Mouse (Mus musculus) intestine, embryonic 14.5 days (tissue): Measurements from ENCODE around the gene Olfr642. TPM values are rescaled to one million over a fixed set of nuclear protein-coding genes. Genes with fewer than 3 reads are reported as not detected.

Experiments
- ATAC-seq: fragments of 200-750 bp; cut with Nextera tagmentation; replicated peaks from 2 replicates; pipeline ENCODE4 v1.8.0; 2017; ENCODE audit warnings: low read depth, moderate number of reproducible peaks, moderate TSS enrichment, moderate library complexity; ENCODE audit not compliant: low FRiP score, low TSS enrichment
- DNase-seq: peaks from one replicate; pipeline ENCODE4 v3.0.0-alpha.2; 2018; ENCODE audit warnings: low spot score
- H3K27ac ChIP-seq: fragments of 300-500 bp; sonication (generic); 2 replicates; pipeline ENCODE4 v1.5.1; 2014; ENCODE audit warnings: low read depth, mild to moderate bottlenecking, control low read depth
- H3K27me3 ChIP-seq: fragments of 300-500 bp; sonication (generic); replicated peaks from 2 replicates; pipeline ENCODE4 v1.6.1; 2014; ENCODE audit warnings: low read length, control low read depth; ENCODE audit not compliant: control insufficient read depth, insufficient read depth
- H3K36me3 ChIP-seq: fragments of 300-500 bp; sonication (generic); 2 replicates; pipeline ENCODE4 v1.6.1; 2014; ENCODE audit warnings: low read length, control low read depth; ENCODE audit not compliant: control insufficient read depth, insufficient read depth
- H3K4me1 ChIP-seq: fragments of 300-500 bp; sonication (generic); replicated peaks from 2 replicates; pipeline ENCODE4 v1.6.1; 2014; ENCODE audit warnings: low read length, control low read depth, mixed read lengths; ENCODE audit not compliant: control insufficient read depth, insufficient read depth
- H3K4me2 ChIP-seq: fragments of 300-500 bp; sonication (generic); 2 replicates; pipeline ENCODE4 v1.6.1; 2014; ENCODE audit warnings: low read length
- H3K4me3 ChIP-seq: fragments of 300-500 bp; sonication (generic); 2 replicates; pipeline ENCODE4 v1.5.1; 2014; ENCODE audit warnings: low read depth, low read length, control low read depth, mixed read lengths
- H3K9ac ChIP-seq: fragments of 300-500 bp; sonication (generic); 2 replicates; pipeline ENCODE4 v1.6.1; 2014; ENCODE audit warnings: mild to moderate bottlenecking, low read length
- H3K9me3 ChIP-seq: fragments of 300-500 bp; sonication (generic); 2 replicates; pipeline ENCODE4 v1.6.1; 2016; ENCODE audit warnings: low read length, control low read depth; ENCODE audit not compliant: control insufficient read depth
- WGBS: fragments of 180-500 bp; shearing (Covaris S2); extraction: QIAGEN DNeasy Blood & Tissue Kit; methylation state at CpG from one replicate; pipeline ENCODE4 v1.1.7; 2014; 5-methylcytosine and 5-hydroxymethylcytosine counted together
- polyA plus RNA-seq: library from polyadenylated mRNA; unstranded; fragments of >200 nt; fragmentation: Nextera tagmentation; extraction: Ambion mirVana; gene quantifications from 2 replicates; pipeline ENCODE4 v1.2.1, GENCODE M21; 2014

Gene Olfr642
- not detected in 2 replicates for polyA plus RNA-seq

DNA sequence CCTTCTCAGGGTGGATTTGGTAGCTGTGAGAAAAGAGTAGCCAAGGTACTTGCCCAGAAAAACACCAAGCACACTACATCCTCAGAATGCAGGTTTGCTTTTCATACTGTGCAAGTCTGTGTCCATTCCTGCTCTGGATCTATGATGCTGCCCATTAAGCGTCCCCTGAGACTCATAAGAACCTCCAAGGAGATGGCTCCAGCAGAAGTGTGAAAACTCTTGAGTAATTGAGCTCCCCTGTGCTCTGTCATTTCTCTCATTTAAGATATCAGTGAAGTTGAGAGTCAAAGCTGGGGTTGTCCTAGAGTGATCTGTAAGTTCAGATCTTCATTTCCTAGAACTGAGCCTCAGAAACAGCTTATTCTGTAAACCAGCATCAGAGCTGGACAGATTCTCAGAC lies at the start of gene Olfr642:
Olfr642 (minus strand) TSS at position 101 of the 400 bp plus-strand sequence.
- H3K4me3 ChIP-seq, result no peak within 1 kb of the TSS
- DNase-seq, result no peak
- no peaks in the 10 kb centered on the region for H3K36me3 ChIP-seq
- no peaks in the 10 kb centered on the region for H3K4me1 ChIP-seq
- no peaks in the 10 kb centered on the region for H3K27me3 ChIP-seq
- no peak within 1 kb of the TSS for H3K9ac ChIP-seq
- no peak for ATAC-seq
- 88% methylated on average over 1 of the region's 1 CpGs for WGBS
- no peaks in the 10 kb centered on the region for H3K9me3 ChIP-seq
- no peak within 1 kb of the TSS for H3K4me2 ChIP-seq
- H3K27ac ChIP-seq, result no peak within 1 kb of the TSS

DNA sequence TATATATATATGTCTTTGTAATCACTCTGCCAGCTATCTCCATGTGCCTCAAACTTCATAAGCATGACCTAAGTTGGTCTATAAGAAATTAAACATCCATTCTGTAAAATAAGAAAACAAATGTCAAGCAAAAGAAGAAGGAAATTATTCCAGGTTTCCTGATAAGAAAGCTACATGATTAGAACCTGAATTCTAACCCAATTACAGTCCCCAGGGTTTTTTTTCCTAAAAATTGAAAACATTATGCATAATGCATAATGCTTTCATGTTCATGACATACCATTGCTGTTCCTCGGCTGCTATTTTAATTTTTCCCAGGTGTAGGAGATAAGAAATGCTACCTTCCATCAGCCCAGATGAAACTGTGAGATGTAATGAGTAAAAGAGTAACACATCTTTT lies 32.9 kb upstream of the Olfr642 start, which contains the start of gene Olfr645:
Olfr645 (minus strand) TSS at position 101 of the 400 bp plus-strand sequence.
- Histone ChIP-seq H3K4me2 (no peak within 1 kb of the TSS), H3K4me1 (no peaks in the 10 kb centered on the region), H3K36me3 (no peaks in the 10 kb centered on the region), H3K9me3 (no peaks in the 10 kb centered on the region), H3K27me3 (no peaks in the 10 kb centered on the region), H3K4me3 (no peak within 1 kb of the TSS), H3K27ac (no peak within 1 kb of the TSS), H3K9ac (no peak within 1 kb of the TSS)
- ATAC-seq (no peak), DNase-seq (no peak)
- WGBS, result 80% methylated on average over 1 of the region's 1 CpGs

DNA sequence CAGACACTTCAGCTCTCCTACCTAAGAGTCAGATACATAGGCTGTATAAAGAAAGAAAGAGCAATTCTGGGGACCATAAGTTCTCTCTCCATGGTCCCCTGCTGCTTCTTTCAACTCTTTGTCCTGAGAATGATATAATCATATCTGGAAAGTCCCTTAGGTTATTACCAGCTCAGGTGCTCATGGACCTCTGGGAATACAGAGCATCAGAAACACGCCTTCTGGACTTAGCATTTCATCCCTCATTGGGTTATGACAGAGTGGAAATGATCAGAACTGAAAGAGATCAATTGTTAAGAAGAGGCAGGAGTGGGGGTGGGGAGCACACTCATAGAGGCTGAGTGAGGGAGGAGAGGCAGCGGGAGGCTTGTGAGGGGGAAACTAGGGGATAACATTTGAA lies 19.3 kb upstream of the Olfr642 start, which contains the start of gene Olfr644:
Olfr644 (minus strand) TSS at position 101 of the 400 bp plus-strand sequence.
- no peak within 1 kb of the TSS for H3K27ac ChIP-seq
- H3K4me2 ChIP-seq, result no peak within 1 kb of the TSS
- no peak within 1 kb of the TSS for H3K4me3 ChIP-seq
- WGBS, result 66% methylated on average over 2 of the region's 2 CpGs
- no peaks in the 10 kb centered on the region for H3K27me3 ChIP-seq
- no peaks in the 10 kb centered on the region for H3K36me3 ChIP-seq
- DNase-seq (no peak), ATAC-seq (no peak)
- H3K9ac ChIP-seq, result no peak within 1 kb of the TSS
- H3K4me1 ChIP-seq, result no peaks in the 10 kb centered on the region
- no peaks in the 10 kb centered on the region for H3K9me3 ChIP-seq

DNA sequence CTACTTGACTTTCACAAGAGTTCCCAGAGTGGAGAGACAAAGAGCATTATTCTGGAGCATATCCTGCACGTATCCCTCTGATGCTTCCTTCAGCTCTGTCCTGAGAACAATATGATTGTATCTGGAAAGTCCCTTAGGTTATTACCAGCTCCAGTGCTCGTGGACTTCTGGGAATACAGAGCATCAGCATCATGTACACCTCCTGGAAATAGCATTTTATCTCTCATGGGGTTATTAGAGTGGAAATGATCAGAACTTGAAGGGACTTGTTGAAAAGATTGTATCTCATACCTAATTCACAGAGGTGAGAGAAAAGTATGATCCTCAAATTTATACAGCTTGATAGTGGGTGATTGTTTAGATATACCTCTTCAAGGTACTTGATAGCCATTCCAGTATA lies 8.9 kb upstream of the Olfr642 start, which contains the start of gene 4930516K23Rik:
4930516K23Rik (minus strand) TSS at position 101 of the 400 bp plus-strand sequence.
- ATAC-seq (no peak), DNase-seq (no peak)
- Histone ChIP-seq H3K9me3 (no peaks in the 10 kb centered on the region), H3K9ac (no peak within 1 kb of the TSS), H3K4me2 (no peak within 1 kb of the TSS), H3K4me3 (no peak within 1 kb of the TSS), H3K27ac (no peak within 1 kb of the TSS), H3K4me1 (no peaks in the 10 kb centered on the region), H3K27me3 (no peaks in the 10 kb centered on the region), H3K36me3 (no peaks in the 10 kb centered on the region)
- WGBS, result 58% methylated on average over 2 of the region's 2 CpGs

DNA sequence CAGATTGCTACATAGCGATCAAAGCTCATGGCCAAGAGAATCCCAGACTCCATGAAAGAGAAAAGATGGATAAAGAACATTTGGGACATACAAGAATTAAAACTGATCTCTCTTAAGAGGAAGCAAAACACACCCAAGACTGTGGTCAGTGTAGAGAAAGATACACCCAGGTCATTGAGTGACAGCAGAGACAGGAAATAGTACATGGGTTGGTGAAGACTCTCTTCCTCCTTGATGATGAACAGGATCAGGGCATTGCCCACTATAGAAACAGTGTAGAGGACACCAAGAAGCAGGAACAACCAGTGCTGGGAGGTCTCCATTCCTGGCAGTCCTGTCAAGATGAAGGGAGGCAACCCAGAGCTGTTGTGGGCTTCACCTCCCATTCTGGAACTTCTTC lies 6.7 kb upstream of the Olfr642 start:
- no peak overlapping the region for H3K4me2 ChIP-seq
- no peaks in the 10 kb centered on the region for H3K9me3 ChIP-seq
- DNase-seq (no peak), ATAC-seq (no peak)
- H3K27ac ChIP-seq, result no peak overlapping the region
- H3K4me3 ChIP-seq, result no peak overlapping the region
- H3K9ac ChIP-seq, result no peak overlapping the region
- no peaks in the 10 kb centered on the region for H3K4me1 ChIP-seq
- H3K27me3 ChIP-seq, result no peaks in the 10 kb centered on the region
- no peaks in the 10 kb centered on the region for H3K36me3 ChIP-seq
- 93% methylated on average over 1 of the region's 1 CpGs for WGBS

DNA sequence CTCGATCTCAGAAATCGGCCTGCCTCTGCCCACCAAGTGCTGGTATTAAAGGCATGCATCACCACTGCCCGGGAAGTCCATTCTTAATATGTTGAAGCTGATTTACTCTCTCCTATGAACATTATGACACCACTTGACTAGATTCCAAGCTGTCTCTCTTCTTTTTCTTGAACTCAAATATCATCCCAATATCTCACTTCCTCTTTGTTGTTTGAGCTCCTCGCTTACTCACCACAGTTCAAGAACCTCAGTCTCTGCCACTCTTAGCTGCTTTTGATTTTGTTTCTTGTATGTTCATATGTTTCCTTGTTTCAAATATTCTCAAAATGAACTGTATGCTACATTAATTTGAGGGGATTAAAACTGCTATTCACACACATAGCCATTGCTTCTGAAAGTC lies 1.7 kb downstream of the Olfr642 start:
- Histone ChIP-seq H3K36me3 (no peaks in the 10 kb centered on the region), H3K4me2 (no peak overlapping the region), H3K27me3 (no peaks in the 10 kb centered on the region), H3K27ac (no peak overlapping the region), H3K9me3 (no peaks in the 10 kb centered on the region), H3K4me3 (no peak overlapping the region), H3K9ac (no peak overlapping the region), H3K4me1 (no peaks in the 10 kb centered on the region)
- no peak for ATAC-seq
- WGBS, result 91% methylated on average over 4 of the region's 4 CpGs
- no peak for DNase-seq

DNA sequence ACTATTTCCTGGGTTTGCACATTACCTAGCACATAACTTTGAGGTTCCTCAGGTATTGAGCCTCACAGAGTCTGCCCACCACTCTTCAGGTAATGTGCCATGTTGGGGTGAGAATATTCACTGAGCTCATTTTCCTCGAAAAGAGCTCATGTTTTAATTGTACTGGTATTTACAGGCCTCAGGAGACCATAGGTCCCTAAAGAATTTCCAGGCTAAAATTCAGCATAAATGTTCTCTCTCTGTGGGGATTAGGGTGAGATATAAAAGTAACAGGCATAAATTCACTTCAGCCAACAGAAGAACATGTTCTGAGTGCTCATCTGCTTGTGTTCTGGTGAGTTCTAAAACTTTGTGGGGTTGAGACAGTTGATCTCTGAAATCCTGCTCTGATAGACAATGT lies 17.3 kb downstream of the Olfr642 start, which contains the start of gene Olfr641:
Olfr641 (plus strand) TSS at position 301 of the 400 bp plus-strand sequence.
- H3K27me3 ChIP-seq, result no peaks in the 10 kb centered on the region
- H3K9me3 ChIP-seq, result no peaks in the 10 kb centered on the region
- H3K9ac ChIP-seq, result no peak within 1 kb of the TSS
- DNase-seq (no peak), ATAC-seq (no peak)
- no peak within 1 kb of the TSS for H3K4me3 ChIP-seq
- H3K27ac ChIP-seq, result no peak within 1 kb of the TSS
- 74% methylated on average over 1 of the region's 1 CpGs for WGBS
- no peaks in the 10 kb centered on the region for H3K4me1 ChIP-seq
- H3K4me2 ChIP-seq, result no peak within 1 kb of the TSS
- no peaks in the 10 kb centered on the region for H3K36me3 ChIP-seq

DNA sequence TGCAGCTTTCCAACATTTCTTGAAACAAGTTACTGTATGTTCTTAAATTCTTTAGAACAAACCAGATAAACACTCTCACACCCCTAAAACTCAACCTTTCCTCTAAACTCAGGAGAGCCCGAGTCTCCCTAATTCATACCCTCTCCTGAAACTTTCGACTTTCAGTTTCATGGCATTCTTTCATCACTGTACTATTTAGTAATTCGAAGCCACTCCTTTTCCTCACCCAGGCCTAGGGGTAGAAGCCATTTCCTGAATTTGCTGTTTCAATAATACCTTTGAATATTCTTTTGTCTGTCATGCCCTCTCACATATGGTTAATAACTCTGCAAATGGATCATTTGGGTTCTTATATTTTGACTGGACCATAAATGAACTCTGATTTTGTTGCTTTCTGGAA lies 25.5 kb downstream of the Olfr642 start:
- Histone ChIP-seq H3K9ac (no peak overlapping the region), H3K27me3 (no peaks in the 10 kb centered on the region), H3K27ac (no peak overlapping the region), H3K9me3 (no peaks in the 10 kb centered on the region), H3K4me3 (no peak overlapping the region), H3K4me1 (no peaks in the 10 kb centered on the region), H3K4me2 (no peak overlapping the region), H3K36me3 (no peaks in the 10 kb centered on the region)
- WGBS, result 82% methylated on average over 3 of the region's 3 CpGs
- ATAC-seq, result no peak
- DNase-seq, result no peak

DNA sequence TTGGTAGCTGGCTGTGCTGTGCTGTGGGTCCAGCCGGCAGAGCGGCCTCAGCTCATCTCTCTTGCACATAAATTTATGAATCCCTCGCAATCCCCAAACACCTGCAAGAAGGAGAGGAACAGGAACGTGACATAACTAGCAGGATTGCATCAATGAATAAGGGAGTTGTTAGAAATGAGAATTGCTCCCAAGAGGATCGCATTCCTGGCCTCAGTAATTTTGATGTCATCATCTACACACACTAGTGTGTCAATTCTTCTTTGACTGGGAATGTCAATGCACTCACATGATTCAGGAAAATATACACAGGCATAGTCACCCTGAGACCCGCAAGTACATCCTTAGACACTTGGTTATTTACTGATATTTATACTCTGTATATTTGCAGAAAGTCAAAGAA lies 27.0 kb downstream of the Olfr642 start, which contains the start of gene Olfr640:
Olfr640 (minus strand) TSS at position 101 of the 400 bp plus-strand sequence.
- Histone ChIP-seq H3K27ac (no peak within 1 kb of the TSS), H3K4me2 (no peak within 1 kb of the TSS), H3K4me1 (no peaks in the 10 kb centered on the region), H3K36me3 (no peaks in the 10 kb centered on the region), H3K9ac (no peak within 1 kb of the TSS), H3K4me3 (no peak within 1 kb of the TSS), H3K9me3 (no peaks in the 10 kb centered on the region), H3K27me3 (no peaks in the 10 kb centered on the region)
- ATAC-seq (no peak), DNase-seq (no peak)
- WGBS, result 82% methylated on average over 6 of the region's 6 CpGs
